In the genomic region with DNA sequence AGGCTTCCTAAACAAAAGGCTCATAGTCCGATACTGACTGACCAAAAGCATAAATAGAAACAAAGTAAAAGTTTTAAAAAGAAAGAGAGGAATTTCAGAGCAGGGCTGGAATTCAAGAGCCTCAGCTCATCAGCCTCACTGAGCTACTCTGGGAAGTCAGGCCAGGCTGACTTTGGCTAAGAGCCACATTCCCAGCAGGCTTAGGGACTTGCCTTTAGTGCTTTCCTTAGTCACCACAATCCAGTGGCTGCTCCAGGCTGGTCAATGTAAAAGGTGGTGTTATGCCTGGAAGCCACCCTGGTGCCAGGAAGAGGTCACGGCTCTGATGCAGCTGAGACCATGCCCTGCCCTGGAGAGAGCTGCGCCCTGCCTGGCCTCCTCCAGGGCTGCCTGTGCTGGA, we compare ENCODE assay signal across 10 mouse cellular contexts. TPM values are rescaled to one million over a fixed set of nuclear protein-coding genes. Genes with fewer than 3 reads are reported as not detected.
DNase-seq lines count a peak whose midpoint lies in the region; ATAC-seq lines count a peak whose summit lies in the region.
"Had no signal": no experiment of that assay in that cellular context is flagged by ENCODE, and none has a peak within 500 bp of the region (broad histone marks: within the 10 kb centered on the region; RNA-seq: fewer than 3 reads in every experiment).

No protein-coding gene starts in this region.

- ATAC-seq in embryonic facial prominence, embryonic 14.5 days (ENCODE audit: low read depth) = no peak; the same call in 1 of the 2 replicates
- ATAC-seq in midbrain, embryonic 14.5 days (ENCODE audit: low FRiP score, low TSS enrichment) = no peak
- ATAC-seq in intestine, embryonic 16.5 days = no peak

- H3K4me1 ChIP-seq in embryonic facial prominence, embryonic 14.5 days (ENCODE audit: control insufficient read depth, insufficient read depth, low read length) = no peaks in the 10 kb centered on the region
- H3K4me1 ChIP-seq in embryonic facial prominence, embryonic 10.5 days = no peaks in the 10 kb centered on the region
- no peaks in the 10 kb centered on the region; the same call in 1 of the 2 replicates for H3K4me1 ChIP-seq in midbrain, embryonic 14.5 days (ENCODE audit: control insufficient read depth, insufficient read depth, low read length)
- H3K4me1 ChIP-seq in intestine, embryonic 16.5 days (ENCODE audit: control insufficient read depth, insufficient read depth, low read length) = no peaks in the 10 kb centered on the region

- 79% methylated on average over 3 of the region's 3 CpGs for WGBS in embryonic facial prominence, embryonic 14.5 days
- WGBS in embryonic facial prominence, embryonic 10.5 days = 85% methylated on average over 3 of the region's 3 CpGs
- WGBS in midbrain, embryonic 14.5 days = 55% methylated on average over 3 of the region's 3 CpGs
- 75% methylated on average over 3 of the region's 3 CpGs for WGBS in intestine, embryonic 16.5 days

- H3K27me3 ChIP-seq in embryonic facial prominence, embryonic 14.5 days (replicated peaks; ENCODE audit: control insufficient read depth, insufficient read depth, low read length) = no peaks in the 10 kb centered on the region
- H3K27me3 ChIP-seq in embryonic facial prominence, embryonic 10.5 days (replicated peaks; ENCODE audit: low read depth, poor library complexity, severe bottlenecking) = no peaks in the 10 kb centered on the region
- no peaks in the 10 kb centered on the region for H3K27me3 ChIP-seq in midbrain, embryonic 14.5 days (ENCODE audit: control insufficient read depth, insufficient read depth, low read length)
- no peaks in the 10 kb centered on the region for H3K27me3 ChIP-seq in intestine, embryonic 16.5 days (replicated peaks; ENCODE audit: control insufficient read depth, insufficient read depth, low read length)

- H3K4me3 ChIP-seq in embryonic facial prominence, embryonic 14.5 days (ENCODE audit: low read depth, low read length) = no peak overlapping the region
- H3K4me3 ChIP-seq in embryonic facial prominence, embryonic 10.5 days = no peak overlapping the region
- no peak overlapping the region for H3K4me3 ChIP-seq in midbrain, embryonic 14.5 days (replicated peaks; ENCODE audit: low read depth, low read length)
- H3K4me3 ChIP-seq in intestine, embryonic 16.5 days (ENCODE audit: low read length) = no peak overlapping the region

- peak; percentile 64 for DNase-seq in embryonic facial prominence, embryonic 14.5 days (ENCODE audit: low spot score)
- DNase-seq in embryonic facial prominence, embryonic 10.5 days (ENCODE audit: low spot score) = no peak
- DNase-seq in layer of hippocampus, adult 11-12 months (ENCODE audit: low spot score) = peak; percentile 70
- no peak for DNase-seq in layer of hippocampus, postnatal 14 days (ENCODE audit: low spot score in 2 of 2)
- DNase-seq in cerebellum, adult 8-10 months = peak; percentile 75
- DNase-seq in midbrain, embryonic 14.5 days = peak; percentile 62
- DNase-seq in embryo, embryonic 10.5 days (ENCODE audit: low spot score) = no peak
- DNase-seq: thymus, adult 18-20 months had no signal

- H3K4me2 ChIP-seq in embryonic facial prominence, embryonic 14.5 days (ENCODE audit: low read depth, low read length) = no peak overlapping the region
- no peak overlapping the region for H3K4me2 ChIP-seq in midbrain, embryonic 14.5 days (ENCODE audit: low read length)
- H3K4me2 ChIP-seq in intestine, embryonic 16.5 days (ENCODE audit: low read depth, low read length) = no peak overlapping the region

- no peak overlapping the region for H3K9ac ChIP-seq in embryonic facial prominence, embryonic 14.5 days (ENCODE audit: low read depth, low read length)
- no peak overlapping the region for H3K9ac ChIP-seq in midbrain, embryonic 14.5 days (replicated peaks; ENCODE audit: low read length)
- no peak overlapping the region for H3K9ac ChIP-seq in intestine, embryonic 16.5 days (ENCODE audit: low read depth, low read length)

- 0 out of 2 replicates have a peak overlapping the region, but pooled peaks have one; percentile 21 for H3K27ac ChIP-seq in embryonic facial prominence, embryonic 14.5 days (replicated peaks; ENCODE audit: low read depth, low read length)
- H3K27ac ChIP-seq in embryonic facial prominence, embryonic 10.5 days (replicated peaks) = no peak overlapping the region
- 0 out of 2 replicates have a peak overlapping the region, but pooled peaks have one; percentile 13 for H3K27ac ChIP-seq in midbrain, embryonic 14.5 days (replicated peaks; ENCODE audit: low read depth, low read length)
- no peak overlapping the region for H3K27ac ChIP-seq in intestine, embryonic 16.5 days (ENCODE audit: low read length)

- H3K36me3 ChIP-seq in embryonic facial prominence, embryonic 14.5 days (ENCODE audit: control insufficient read depth, insufficient read depth, low read length) = no peaks in the 10 kb centered on the region
- no peaks in the 10 kb centered on the region for H3K36me3 ChIP-seq in embryonic facial prominence, embryonic 10.5 days (replicated peaks)
- no peaks in the 10 kb centered on the region for H3K36me3 ChIP-seq in midbrain, embryonic 14.5 days (ENCODE audit: control insufficient read depth, insufficient read depth, low read length)
- no peaks in the 10 kb centered on the region for H3K36me3 ChIP-seq in intestine, embryonic 16.5 days (ENCODE audit: control insufficient read depth, insufficient read depth, low read length)

- H3K9me3 ChIP-seq in embryonic facial prominence, embryonic 14.5 days (ENCODE audit: control insufficient read depth, low read length) = no peaks in the 10 kb centered on the region
- no peaks in the 10 kb centered on the region for H3K9me3 ChIP-seq in embryonic facial prominence, embryonic 10.5 days
- no peaks in the 10 kb centered on the region for H3K9me3 ChIP-seq in midbrain, embryonic 14.5 days (ENCODE audit: control insufficient read depth, low read length)
- no peaks in the 10 kb centered on the region for H3K9me3 ChIP-seq in intestine, embryonic 16.5 days (ENCODE audit: control insufficient read depth, low read length)

RNA-seq across cellular contexts. Expression of gene Eif4e1b, which starts 3.2 kb away (rescaled TPM):
- polyA plus RNA-seq in embryonic facial prominence, embryonic 14.5 days (2014; fragmentation: Nextera tagmentation; extraction: Ambion mirVana) = not detected in 2 replicates
- not detected in 2 replicates for polyA plus RNA-seq in embryonic facial prominence, embryonic 10.5 days (2016; fragmentation: Nextera tagmentation; extraction: Ambion mirVana)
- total RNA-seq in layer of hippocampus, postnatal 14 days (2021) = under 1 TPM; 0.35 to 0.62 TPM
- polyA plus RNA-seq in midbrain, embryonic 14.5 days (2014; fragmentation: Nextera tagmentation; extraction: Ambion mirVana) = not detected in 2 replicates
- polyA plus RNA-seq in intestine, embryonic 16.5 days (2015; fragmentation: Nextera tagmentation; extraction: Ambion mirVana) = not detected in 2 replicates
- polyA plus RNA-seq: C2C12 had no signal

RNA-seq across cellular contexts. Expression of gene Tspan17, which starts 8.6 kb away (rescaled TPM):
- polyA plus RNA-seq in embryonic facial prominence, embryonic 14.5 days (2014; fragmentation: Nextera tagmentation; extraction: Ambion mirVana) = 8.9 and 13.0 TPM in 2 replicates
- polyA plus RNA-seq in embryonic facial prominence, embryonic 10.5 days (2016; fragmentation: Nextera tagmentation; extraction: Ambion mirVana) = 9.7 and 10.9 TPM in 2 replicates
- 10 to 100 TPM; 85.8 to 95.7 TPM for total RNA-seq in layer of hippocampus, postnatal 14 days (2021)
- 25.5 and 40.2 TPM in 2 replicates for polyA plus RNA-seq in midbrain, embryonic 14.5 days (2014; fragmentation: Nextera tagmentation; extraction: Ambion mirVana)
- 13.6 and 14.1 TPM in 2 replicates for polyA plus RNA-seq in intestine, embryonic 16.5 days (2015; fragmentation: Nextera tagmentation; extraction: Ambion mirVana)

RNA-seq across cellular contexts. Expression of gene Sncb, which starts 14.2 kb away (rescaled TPM):
- polyA plus RNA-seq in embryonic facial prominence, embryonic 14.5 days (2014; fragmentation: Nextera tagmentation; extraction: Ambion mirVana) = 0.90 and 1.3 TPM in 2 replicates
- 0.79 and 1.3 TPM in 2 replicates for polyA plus RNA-seq in embryonic facial prominence, embryonic 10.5 days (2016; fragmentation: Nextera tagmentation; extraction: Ambion mirVana)
- 100 to 1,000 TPM; 564 TPM for total RNA-seq in layer of hippocampus, postnatal 14 days (2021)
- polyA plus RNA-seq in midbrain, embryonic 14.5 days (2014; fragmentation: Nextera tagmentation; extraction: Ambion mirVana) = 37.5 and 53.7 TPM in 2 replicates
- polyA plus RNA-seq in intestine, embryonic 16.5 days (2015; fragmentation: Nextera tagmentation; extraction: Ambion mirVana) = 0.39 and 0.46 TPM in 2 replicates
- polyA plus RNA-seq: C2C12 had no signal

RNA-seq across cellular contexts. Expression of gene Gprin1, which starts 30.9 kb away (rescaled TPM):
- 1.4 TPM in 2 replicates for polyA plus RNA-seq in embryonic facial prominence, embryonic 14.5 days (2014; fragmentation: Nextera tagmentation; extraction: Ambion mirVana)
- polyA plus RNA-seq in embryonic facial prominence, embryonic 10.5 days (2016; fragmentation: Nextera tagmentation; extraction: Ambion mirVana) = 0.66 and 0.94 TPM in 2 replicates
- total RNA-seq in layer of hippocampus, postnatal 14 days (2021) = 100 to 1,000 TPM; 149 to 150 TPM
- polyA plus RNA-seq in midbrain, embryonic 14.5 days (2014; fragmentation: Nextera tagmentation; extraction: Ambion mirVana) = 19.1 and 29.4 TPM in 2 replicates
- 0.15 and 0.16 TPM in 2 replicates for polyA plus RNA-seq in intestine, embryonic 16.5 days (2015; fragmentation: Nextera tagmentation; extraction: Ambion mirVana)

Comparison
In these comparisons a context has a peak if more than half of its experiments do, and no peak if none do; other contexts are left out.
1. DNase-seq: peak in embryonic facial prominence, embryonic 14.5 days (single experiment), layer of hippocampus, adult 11-12 months (single experiment), cerebellum, adult 8-10 months (single experiment) and midbrain, embryonic 14.5 days (single experiment); none in embryonic facial prominence, embryonic 10.5 days (single experiment), layer of hippocampus, postnatal 14 days (0 of 2) and embryo, embryonic 10.5 days (single experiment).
2. H3K27ac ChIP-seq: peak in embryonic facial prominence, embryonic 14.5 days (single experiment) and midbrain, embryonic 14.5 days (single experiment); none in embryonic facial prominence, embryonic 10.5 days (single experiment) and intestine, embryonic 16.5 days (single experiment).
3. RNA of gene Sncb, which starts 14.2 kb away (polyA plus RNA-seq): 37.5 to 53.7 TPM in midbrain, embryonic 14.5 days; 0.90 to 1.3 TPM in embryonic facial prominence, embryonic 14.5 days, 0.79 to 1.3 TPM in embryonic facial prominence, embryonic 10.5 days and 0.39 to 0.46 TPM in intestine, embryonic 16.5 days; every median in the first group is over 10 times any median in the second.